Mouse (Mus musculus) MEL (cell line): ENCODE results near the gene 2410004B18Rik. TPM values are rescaled to one million over a fixed set of nuclear protein-coding genes. Genes with fewer than 3 reads are reported as not detected.

ENCODE experiments used
- DNase-seq: peaks from one replicate; pipeline ENCODE4 v3.0.0; 2011; ENCODE audit warnings: low read depth, low spot score
- H3K27ac ChIP-seq: 2 replicates; pipeline ENCODE4 v1.5.1; 2012; ENCODE audit warnings: low read depth, mild to moderate bottlenecking, control low read depth, low read length, moderate library complexity; ENCODE audit not compliant: control insufficient read depth
- H3K27me3 ChIP-seq, 2 experiments: fragments of 150-350 bp in 1 of 2; sonication (generic) in 1 of 2; 2 replicates each; pipeline ENCODE4 v1.6.1; 2012; ENCODE audit warnings: low read length in 2 of 2, mild to moderate bottlenecking in 2 of 2, improper control_type of control experiment in 1 of 2, moderate library complexity in 1 of 2; ENCODE audit not compliant: insufficient read depth in 2 of 2, control insufficient read depth in 1 of 2
- H3K36me3 ChIP-seq, 2 experiments: 2 replicates each; pipeline ENCODE4 v1.6.1; 2012 to 2014; ENCODE audit warnings: low read length in 2 of 2, improper control_type of control experiment in 1 of 2, inconsistent platforms in 1 of 2, mild to moderate bottlenecking in 1 of 2; ENCODE audit not compliant: insufficient read depth in 2 of 2, control insufficient read depth in 1 of 2
- H3K4me1 ChIP-seq, 2 experiments: fragments of 150-350 bp in 1 of 2; sonication (generic) in 1 of 2; 2 replicates each; pipeline ENCODE4 v1.6.1; 2012; ENCODE audit warnings: low read length in 2 of 2, improper control_type of control experiment in 1 of 2, mild to moderate bottlenecking in 1 of 2; ENCODE audit not compliant: insufficient read depth in 2 of 2, control insufficient read depth in 1 of 2
- H3K4me3 ChIP-seq, 2 experiments: fragments of 150-350 bp in 1 of 2; sonication (generic) in 1 of 2; 2 replicates each; pipeline ENCODE4 v1.5.1; 2012; ENCODE audit warnings: low read depth in 2 of 2, low read length in 2 of 2, mild to moderate bottlenecking in 2 of 2, moderate library complexity in 2 of 2, control low read depth in 1 of 2, improper control_type of control experiment in 1 of 2; ENCODE audit not compliant: control insufficient read depth in 1 of 2, insufficient read depth in 1 of 2
- H3K79me2 ChIP-seq: 2 replicates; pipeline ENCODE4 v1.6.1; 2012; ENCODE audit warnings: mild to moderate bottlenecking, low read length, moderate library complexity; ENCODE audit not compliant: control insufficient read depth, poor library complexity, insufficient read depth
- H3K9ac ChIP-seq: 2 replicates; pipeline ENCODE4 v1.6.1; 2012; ENCODE audit warnings: low read depth, mild to moderate bottlenecking, control low read depth, low read length, moderate library complexity; ENCODE audit not compliant: control insufficient read depth, poor library complexity, severe bottlenecking
- H3K9me3 ChIP-seq: fragments of 150-350 bp; sonication (generic); replicated peaks from 2 replicates; pipeline ENCODE4 v1.6.1; 2012; ENCODE audit warnings: mild to moderate bottlenecking, low read length, improper control_type of control experiment, moderate library complexity; ENCODE audit not compliant: insufficient read depth
- BHLHE40 ChIP-seq: IDR thresholded peaks from 2 replicates; pipeline ENCODE4 v1.6.1; 2012; ENCODE audit warnings: low read depth, mild to moderate bottlenecking, inconsistent platforms, low read length, improper control_type of control experiment, borderline replicate concordance
- CHD1 ChIP-seq: IDR thresholded peaks from 2 replicates; pipeline ENCODE4 v1.6.1; 2012; ENCODE audit warnings: low read depth, mild to moderate bottlenecking, inconsistent platforms, low read length, improper control_type of control experiment
- CHD2 ChIP-seq: IDR thresholded peaks from 2 replicates; pipeline ENCODE4 v1.6.1; 2011; ENCODE audit warnings: low read length, improper control_type of control experiment
- CTCF ChIP-seq, 3 experiments: IDR thresholded peaks in 2 of 3; conservative IDR thresholded peaks in 1 of 3; 2 replicates each; pipeline ENCODE4 v1.5.1; 2011 to 2012; ENCODE audit warnings: low read length in 3 of 3, low read depth in 2 of 3, mild to moderate bottlenecking in 2 of 3, improper control_type of control experiment in 1 of 3, inconsistent platforms in 1 of 3, mixed read lengths in 1 of 3, moderate library complexity in 1 of 3; ENCODE audit not compliant: control insufficient read depth in 1 of 3, insufficient read depth in 1 of 3, poor library complexity in 1 of 3, severe bottlenecking in 1 of 3
- E2F4 ChIP-seq: IDR thresholded peaks from 2 replicates; pipeline ENCODE4 v1.6.1; 2011; ENCODE audit warnings: low read depth, low read length, improper control_type of control experiment, borderline replicate concordance
- ELF1 ChIP-seq: IDR thresholded peaks from 2 replicates; pipeline ENCODE4 v1.6.1; 2014; ENCODE audit warnings: low read depth, mild to moderate bottlenecking, inconsistent platforms, low read length, improper control_type of control experiment, moderate library complexity
- EP300 ChIP-seq, 2 experiments: IDR thresholded peaks; 2 replicates each; pipeline ENCODE4 v1.6.1; 2011; ENCODE audit warnings: improper control_type of control experiment in 2 of 2, low read length in 2 of 2, low read depth in 1 of 2, mild to moderate bottlenecking in 1 of 2
- GABPA ChIP-seq: IDR thresholded peaks from 2 replicates; pipeline ENCODE4 v1.6.1; 2012; ENCODE audit warnings: low read depth, mild to moderate bottlenecking, inconsistent platforms, low read length, improper control_type of control experiment, moderate library complexity
- GATA1 ChIP-seq: IDR thresholded peaks from 2 replicates; pipeline ENCODE4 v1.6.1; 2011; ENCODE audit warnings: low read depth, low read length, improper control_type of control experiment
- HCFC1 ChIP-seq: IDR thresholded peaks from 2 replicates; pipeline ENCODE4 v1.6.1; 2012; ENCODE audit warnings: low read depth, mild to moderate bottlenecking, inconsistent platforms, low read length, improper control_type of control experiment, moderate library complexity
- JUND ChIP-seq: IDR thresholded peaks from 2 replicates; pipeline ENCODE4 v1.6.1; 2011; ENCODE audit warnings: low read depth, mild to moderate bottlenecking, improper control_type of control experiment, low read length
- KAT2A ChIP-seq: conservative IDR thresholded peaks from 2 replicates; pipeline ENCODE4 v1.6.1; 2012; ENCODE audit warnings: low read depth, low read length, improper control_type of control experiment, inconsistent platforms
- MAFK ChIP-seq: IDR thresholded peaks from 2 replicates; pipeline ENCODE4 v1.6.1; 2011; ENCODE audit warnings: low read depth, mild to moderate bottlenecking, low read length, improper control_type of control experiment, borderline replicate concordance
- MAZ ChIP-seq: IDR thresholded peaks from 2 replicates; pipeline ENCODE4 v1.6.1; 2012; ENCODE audit warnings: low read depth, mild to moderate bottlenecking, inconsistent platforms, low read length, improper control_type of control experiment
- MYB ChIP-seq: IDR thresholded peaks from 2 replicates; pipeline ENCODE4 v1.6.1; 2011; ENCODE audit warnings: mild to moderate bottlenecking, low read depth, low read length, improper control_type of control experiment
- NELFE ChIP-seq: IDR thresholded peaks from 2 replicates; pipeline ENCODE4 v1.6.1; 2011; ENCODE audit warnings: low read depth, low read length, improper control_type of control experiment
- NRF1 ChIP-seq: IDR thresholded peaks from 2 replicates; pipeline ENCODE4 v1.6.1; 2014; ENCODE audit warnings: low read depth, mild to moderate bottlenecking, inconsistent platforms, low read length, improper control_type of control experiment, moderate library complexity; ENCODE audit not compliant: poor library complexity, insufficient read depth, severe bottlenecking
- POLR2A ChIP-seq, 2 experiments: IDR thresholded peaks; 2 replicates each; pipeline ENCODE4 v1.6.1; 2011 to 2012; ENCODE audit warnings: low read length in 2 of 2, mild to moderate bottlenecking in 2 of 2, control low read depth in 1 of 2, improper control_type of control experiment in 1 of 2, low read depth in 1 of 2, moderate library complexity in 1 of 2; ENCODE audit not compliant: control insufficient read depth in 1 of 2, insufficient read depth in 1 of 2, poor library complexity in 1 of 2
- POLR2AphosphoS2 ChIP-seq: IDR thresholded peaks from 2 replicates; pipeline ENCODE4 v1.6.1; 2011; ENCODE audit warnings: low read length, improper control_type of control experiment
- POLR2AphosphoS5 ChIP-seq: IDR thresholded peaks from 2 replicates; pipeline ENCODE4 v1.6.1; 2012; ENCODE audit warnings: low read depth, borderline replicate concordance, mild to moderate bottlenecking, inconsistent platforms, low read length, moderate library complexity, mixed read lengths
- RAD21 ChIP-seq: IDR thresholded peaks from 2 replicates; pipeline ENCODE4 v1.6.1; 2011; ENCODE audit warnings: mild to moderate bottlenecking, low read depth, low read length, improper control_type of control experiment
- RCOR1 ChIP-seq: IDR thresholded peaks from 2 replicates; pipeline ENCODE4 v1.6.1; 2012; ENCODE audit warnings: low read depth, mild to moderate bottlenecking, inconsistent platforms, low read length, improper control_type of control experiment
- TBP ChIP-seq: IDR thresholded peaks from 2 replicates; pipeline ENCODE4 v1.8.0; 2011; ENCODE audit warnings: low read depth, low read length, improper control_type of control experiment
- TCF12 ChIP-seq: IDR thresholded peaks from 2 replicates; pipeline ENCODE4 v1.6.1; 2014; ENCODE audit warnings: low read depth, mild to moderate bottlenecking, inconsistent platforms, low read length, improper control_type of control experiment, moderate library complexity
- USF2 ChIP-seq, 2 experiments: IDR thresholded peaks; 2 replicates each; pipeline ENCODE4 v1.6.1; 2011 to 2012; ENCODE audit warnings: improper control_type of control experiment in 2 of 2, low read length in 2 of 2, borderline replicate concordance in 1 of 2, inconsistent platforms in 1 of 2, low read depth in 1 of 2, mild to moderate bottlenecking in 1 of 2; ENCODE audit not compliant: insufficient read depth in 1 of 2
- ZC3H11A ChIP-seq: IDR thresholded peaks from 2 replicates; pipeline ENCODE4 v1.6.1; 2012; ENCODE audit warnings: low read depth, mild to moderate bottlenecking, inconsistent platforms, low read length, improper control_type of control experiment
- ZKSCAN1 ChIP-seq: IDR thresholded peaks from 2 replicates; pipeline ENCODE4 v1.6.1; 2012; ENCODE audit warnings: low read depth, mild to moderate bottlenecking, inconsistent platforms, low read length, improper control_type of control experiment, moderate library complexity
- ZNF384 ChIP-seq: IDR thresholded peaks from 2 replicates; pipeline ENCODE4 v1.6.1; 2012; ENCODE audit warnings: low read depth, mild to moderate bottlenecking, inconsistent platforms, low read length, improper control_type of control experiment
- polyA plus RNA-seq, 2 experiments: library from polyadenylated mRNA; stranded (reverse) in 1 of 2; unstranded in 1 of 2; fragments of >175 nt in 1 of 2; fragments of >200 nt in 1 of 2; gene quantifications; 2 replicates each; pipeline versions ENCODE4 v1.2.1 to v1.2.4; 2012; ENCODE audit warnings: low replicate concordance in 2 of 2, low read depth in 1 of 2; ENCODE audit not compliant: insufficient read length in 2 of 2, insufficient read depth in 1 of 2, missing spikeins in 1 of 2
- total RNA-seq: library from RNA; depleted of rRNA; stranded (reverse); fragments of 300-350 nt; gene quantifications from 2 replicates; pipeline ENCODE4 v1.2.3, GENCODE M21; 2012

The 2410004B18Rik gene
- total and polyA plus RNA-seq, 3 experiments, result 32.3 to 42.3 TPM; not detected in 1

- Histone ChIP-seq H3K9ac (no peak overlapping the region), H3K79me2 (peaks cover 8% of the 10 kb centered on the region), H3K9me3 (no peaks in the 10 kb centered on the region), H3K4me3 (no peak overlapping the region), H3K4me1 (peaks cover 0 to 4% of the 10 kb centered on the region in 2 experiments; a peak in 3 of 4 replicates), H3K27me3 (no peaks in the 10 kb centered on the region), H3K27ac (no peak overlapping the region), H3K36me3 (peaks cover 3 to 8% of the 10 kb centered on the region in 2 experiments)
- TF ChIP-seq GATA1 (no peak), EP300 (IDR thresholded peaks at IDR 0.05; ENCODE audit: low read depth in 1 of 2, low read length in 2 of 2) (no peak), GABPA (no peak), E2F4 (no peak), RAD21 (no peak), POLR2AphosphoS2 (no peak), NRF1 (no peak), ZNF384 (no peak), HCFC1 (no peak), KAT2A (no peak), ZC3H11A (no peak), BHLHE40 (no peak), CHD1 (no peak), CHD2 (no peak), TCF12 (no peak), MYB (no peak), NELFE (no peak)
- DNase-seq, result no peak
Observed at GRCm38 (mm10) chr3:145933845-145934244, 4.0 kb upstream of the 2410004B18Rik start.

GRCm38 (mm10) chr3:145938405-145939349, 863 bp downstream of the 2410004B18Rik start:
- Histone ChIP-seq H3K27me3 (no peaks in the 10 kb centered on the region), H3K9ac (peak overlapping the region; percentile 96), H3K4me1 (peaks cover 3 to 23% of the 10 kb centered on the region in 2 experiments), H3K9me3 (no peaks in the 10 kb centered on the region), H3K36me3 (peaks cover 2 to 34% of the 10 kb centered on the region in 2 experiments; a peak in 3 of 4 replicates), H3K79me2 (peaks cover 23% of the 10 kb centered on the region), H3K27ac (peak overlapping the region; percentile 29; the same call in 1 of the 2 replicates), H3K4me3 (peak overlapping the region; percentile 96 to 99)
- TF ChIP-seq MAFK (no peak), CHD1 (no peak), NELFE (no peak), ZC3H11A (no peak), POLR2AphosphoS5 (no peak), CTCF (IDR thresholded peaks at IDR 0.05 in 2 of 3, conservative IDR thresholded peaks at IDR 0.05 in 1 of 3; ENCODE audit: control insufficient read depth in 1 of 3, insufficient read depth in 1 of 3, low read depth in 2 of 3, low read length in 3 of 3, poor library complexity in 1 of 3, severe bottlenecking in 1 of 3) (no peak), BHLHE40 (no peak), MAZ (no peak), GATA1 (no peak), POLR2A (IDR thresholded peaks at IDR 0.05; ENCODE audit: control insufficient read depth in 1 of 2, insufficient read depth in 1 of 2, low read depth in 1 of 2, low read length in 2 of 2, poor library complexity in 1 of 2) (no peak), TBP (no peak), USF2 (IDR thresholded peaks at IDR 0.05; ENCODE audit: borderline replicate concordance in 1 of 2, insufficient read depth in 1 of 2, low read depth in 1 of 2, low read length in 2 of 2) (no peak), RAD21 (no peak), RCOR1 (no peak), JUND (no peak), ELF1 (no peak), ZKSCAN1 (no peak)
- no peak for DNase-seq
